Mouse (Mus musculus) C2C12 (cell line): ENCODE results near the gene Bbs12. TPM values are rescaled to one million over a fixed set of nuclear protein-coding genes. Genes with fewer than 3 reads are reported as not detected.

ENCODE experiments used
- H3K27me3 ChIP-seq: one replicate; pipeline ENCODE4 v1.6.1; 2011; ENCODE audit not compliant: control insufficient read depth, insufficient read depth, insufficient read length
- H3K36me3 ChIP-seq: one replicate; pipeline ENCODE4 v1.6.1; 2011; ENCODE audit not compliant: control insufficient read depth, insufficient read depth
- H3K4me3 ChIP-seq: one replicate; pipeline ENCODE4 v1.5.1; 2011; ENCODE audit warnings: mild to moderate bottlenecking, control low read depth; ENCODE audit not compliant: poor library complexity, insufficient read depth, severe bottlenecking
- H3K79me2 ChIP-seq: one replicate; pipeline ENCODE4 v1.6.1; 2011; ENCODE audit not compliant: control insufficient read depth, insufficient read depth
- H3K79me3 ChIP-seq: one replicate; pipeline ENCODE4 v1.6.1; 2011; ENCODE audit warnings: low read depth, control low read depth
- H3ac ChIP-seq: one replicate; pipeline ENCODE3; 2011; ENCODE audit warnings: low read depth; ENCODE audit not compliant: control insufficient read depth, insufficient read length
- CEBPB ChIP-seq: IDR thresholded peaks from one replicate; pipeline ENCODE4 v1.6.1; 2011; ENCODE audit warnings: low read depth, mild to moderate bottlenecking, control low read depth, moderate library complexity
- CTCF ChIP-seq: IDR thresholded peaks from one replicate; pipeline ENCODE4 v1.5.1; 2011; ENCODE audit not compliant: control insufficient read depth, insufficient read depth, insufficient read length
- FOSL1 ChIP-seq: IDR thresholded peaks from one replicate; pipeline ENCODE4 v1.8.0; 2011; ENCODE audit warnings: mild to moderate bottlenecking, low read length; ENCODE audit not compliant: poor library complexity, insufficient read depth, severe bottlenecking
- MAX ChIP-seq: IDR thresholded peaks from one replicate; pipeline ENCODE4 v1.6.1; 2011; ENCODE audit warnings: mild to moderate bottlenecking, control low read depth
- MYOD1 ChIP-seq: IDR thresholded peaks from one replicate; pipeline ENCODE4 v1.6.1; 2011; ENCODE audit warnings: low read depth; ENCODE audit not compliant: control insufficient read depth, insufficient read length
- MYOG ChIP-seq: IDR thresholded peaks from one replicate; pipeline ENCODE4 v1.6.1; 2011; ENCODE audit not compliant: control insufficient read depth, insufficient read length; ENCODE audit errors: extremely low read depth
- USF1 ChIP-seq: IDR thresholded peaks from one replicate; pipeline ENCODE4 v1.6.1; 2011; ENCODE audit warnings: low read depth, mild to moderate bottlenecking, control low read depth, moderate library complexity
- polyA plus RNA-seq: library from polyadenylated mRNA; unstranded; fragments of >200 nt; fragmentation: generic; extraction: Trizol; gene quantifications from one replicate; pipeline ENCODE4 v1.2.1, GENCODE M21; 2012; ENCODE audit warnings: missing spikeins

Gene Bbs12
- polyA plus RNA-seq, 1 experiment: 2.8 TPM

GRCm38 (mm10) chr3:37313371-37313770 is 1.0 kb downstream of the Bbs12 start:
- Histone ChIP-seq H3ac (no peak overlapping the region), H3K27me3 (no peaks in the 10 kb centered on the region), H3K79me3 (peaks cover 6% of the 10 kb centered on the region), H3K4me3 (no peak overlapping the region), H3K79me2 (peaks cover 39% of the 10 kb centered on the region), H3K36me3 (peaks cover 5% of the 10 kb centered on the region)
- peak; percentile 27 for TF ChIP-seq FOSL1
- TF ChIP-seq MYOG: no peak
- TF ChIP-seq MAX: peak; percentile 36
- TF ChIP-seq CEBPB: no peak

GRCm38 (mm10) chr3:37316233-37316632 is 3.9 kb downstream of the Bbs12 start:
- Histone ChIP-seq H3K79me3 (peaks cover 6% of the 10 kb centered on the region), H3K36me3 (peaks cover 32% of the 10 kb centered on the region), H3K4me3 (no peak overlapping the region), H3ac (no peak overlapping the region), H3K79me2 (peaks cover 39% of the 10 kb centered on the region), H3K27me3 (no peaks in the 10 kb centered on the region)
- no peak for TF ChIP-seq MYOD1
- no peak for TF ChIP-seq CEBPB
- TF ChIP-seq MYOG: no peak
- no peak for TF ChIP-seq MAX
- TF ChIP-seq USF1: no peak
- TF ChIP-seq CTCF: no peak

DNA sequence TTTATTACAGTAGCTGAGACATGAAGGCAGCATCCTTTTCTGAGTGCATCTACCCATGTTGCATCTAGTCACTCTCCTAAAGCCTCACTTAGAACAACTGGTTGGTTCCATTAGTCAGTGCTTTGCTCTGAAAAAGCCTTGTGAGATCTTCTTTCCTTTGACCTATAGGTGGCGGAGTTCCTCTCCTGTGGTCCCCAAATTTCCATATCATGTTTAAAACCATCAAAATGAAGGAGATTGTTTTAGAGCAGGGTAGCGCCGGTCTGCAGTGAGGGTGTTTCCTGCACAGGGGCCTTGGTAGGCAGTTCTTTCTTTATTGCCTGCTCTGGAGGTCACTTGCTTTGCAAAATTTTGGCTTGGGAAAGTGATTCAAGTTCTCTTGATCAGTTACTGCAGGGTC is 12.0 kb downstream of the Bbs12 start:
- peaks cover 18% of the 10 kb centered on the region for H3K36me3 ChIP-seq
- H3K27me3 ChIP-seq: no peaks in the 10 kb centered on the region
- no peak overlapping the region for H3K4me3 ChIP-seq
- H3K79me2 ChIP-seq: no peaks in the 10 kb centered on the region
- no peak for TF ChIP-seq CTCF
- no peak for TF ChIP-seq MAX
- TF ChIP-seq FOSL1: no peak
- TF ChIP-seq CEBPB: no peak
- no peak for TF ChIP-seq MYOD1
- TF ChIP-seq USF1: no peak
- TF ChIP-seq MYOG: no peak
- H3K79me3 ChIP-seq: no peaks in the 10 kb centered on the region
- H3ac ChIP-seq: no peak overlapping the region

- no peaks in the 10 kb centered on the region for H3K79me3 ChIP-seq
- no peaks in the 10 kb centered on the region for H3K79me2 ChIP-seq
- peaks cover 6% of the 10 kb centered on the region for H3K36me3 ChIP-seq
- H3ac ChIP-seq: no peak overlapping the region
- TF ChIP-seq CEBPB (no peak), USF1 (no peak), CTCF (no peak), MYOG (no peak)
- H3K27me3 ChIP-seq: no peaks in the 10 kb centered on the region
- H3K4me3 ChIP-seq: no peak overlapping the region
Measured at GRCm38 (mm10) chr3:37325317-37326112, 13.2 kb downstream of the Bbs12 start.

- no peaks in the 10 kb centered on the region for H3K27me3 ChIP-seq
- no peaks in the 10 kb centered on the region for H3K79me2 ChIP-seq
- no peaks in the 10 kb centered on the region for H3K36me3 ChIP-seq
- H3K4me3 ChIP-seq: no peak overlapping the region
- H3ac ChIP-seq: no peak overlapping the region
- H3K79me3 ChIP-seq: no peaks in the 10 kb centered on the region
- TF ChIP-seq USF1: no peak
- TF ChIP-seq CTCF: no peak
- no peak for TF ChIP-seq FOSL1
- no peak for TF ChIP-seq CEBPB
Measured at GRCm38 (mm10) chr3:37326627-37327026, 14.3 kb downstream of the Bbs12 start.

DNA sequence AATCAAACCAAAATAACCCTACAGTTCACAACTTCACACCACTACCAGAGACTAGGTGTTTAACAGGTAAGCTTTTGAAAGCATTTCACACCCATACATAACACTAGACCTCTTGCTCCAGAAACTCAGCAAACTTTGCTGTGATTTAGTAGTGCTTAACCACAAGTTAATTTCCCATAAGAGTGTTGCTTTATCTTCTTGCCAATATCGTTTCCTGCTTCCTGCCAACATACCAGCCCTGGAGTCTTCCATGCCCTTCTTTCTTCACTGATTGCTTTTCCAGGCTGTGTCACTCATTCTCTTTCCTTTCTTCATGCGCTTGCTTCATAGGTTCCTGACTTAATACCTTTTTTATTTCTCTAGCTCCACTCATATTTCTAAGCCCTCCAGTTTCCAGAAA is 16.1 kb downstream of the Bbs12 start:
- TF ChIP-seq FOSL1 (no peak), CEBPB (no peak), MYOG (no peak), MAX (no peak), CTCF (no peak), MYOD1 (no peak), USF1 (no peak)
- no peaks in the 10 kb centered on the region for H3K36me3 ChIP-seq
- H3K79me3 ChIP-seq: no peaks in the 10 kb centered on the region
- no peak overlapping the region for H3ac ChIP-seq
- no peaks in the 10 kb centered on the region for H3K27me3 ChIP-seq
- no peak overlapping the region for H3K4me3 ChIP-seq
- H3K79me2 ChIP-seq: no peaks in the 10 kb centered on the region
